18 mouse cellular contexts compared by ENCODE assay signal in the genomic region with DNA sequence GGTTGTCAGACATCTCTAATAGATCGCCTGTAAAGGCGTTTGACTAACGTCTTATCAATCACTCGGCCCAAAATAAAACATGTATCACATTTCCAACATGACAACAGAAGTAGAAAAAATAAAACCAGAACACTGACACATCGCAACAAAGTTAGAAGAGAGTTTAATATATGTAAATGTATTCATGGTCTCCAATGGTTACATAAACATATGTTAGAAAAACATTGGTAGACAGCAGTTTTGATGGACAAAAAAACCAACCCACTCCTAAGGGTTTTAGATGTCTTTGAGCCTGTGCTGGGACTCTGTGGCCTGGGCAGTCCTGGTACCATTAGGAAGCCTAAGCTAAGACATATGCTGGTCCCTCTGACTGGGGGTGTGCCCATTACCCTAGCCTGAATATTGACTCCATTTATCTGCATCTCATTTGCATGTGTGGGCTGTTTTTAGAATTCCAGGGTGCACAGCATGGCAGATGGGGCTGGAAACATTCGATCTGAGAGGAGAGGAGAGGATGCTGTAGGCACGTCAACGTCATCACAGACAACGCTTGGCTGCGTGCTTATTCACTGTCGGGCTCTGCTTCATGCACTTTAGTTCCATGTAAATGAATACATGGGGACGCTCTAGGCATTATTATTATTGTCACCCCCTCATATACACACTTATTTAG. TPM values are rescaled to one million over a fixed set of nuclear protein-coding genes. Genes with fewer than 3 reads are reported as not detected.
DNase-seq lines count a peak whose midpoint lies in the region; ATAC-seq and TF ChIP-seq lines count a peak whose summit lies in the region.
"Had no signal": no experiment of that assay in that cellular context is flagged by ENCODE, and none has a peak within 500 bp of the region (broad histone marks: within the 10 kb centered on the region; RNA-seq: fewer than 3 reads in every experiment).

No protein-coding gene starts in this region.

- DNase-seq in CH12.LX (ENCODE audit: extremely low read depth) = peak; percentile 3
- DNase-seq in brain, adult 2 months (ENCODE audit: low read depth, low spot score) = peak; percentile 85
- DNase-seq in frontal cortex, postnatal 25 days (ENCODE audit: low spot score in 2 of 2) = peak; percentile 19 to 35
- DNase-seq in left cerebral cortex, adult 8-10 months (ENCODE audit: low spot score in 2 of 2) = peak; percentile 15 to 62
- DNase-seq in adrenal gland, adult 2 months = no peak
- no peak for DNase-seq in embryo, embryonic 10 days (ENCODE audit: low spot score)
- no peak for DNase-seq in heart, postnatal 36 days
- DNase-seq: adrenal gland, postnatal 25 days; cerebellum, postnatal 25 days; gastrocnemius, postnatal 10 days; kidney, postnatal 25 days; lung, postnatal 14 days had no signal

- no peak for TF ChIP-seq EP300 in CH12.LX (IDR thresholded peaks at IDR 0.05; ENCODE audit: low read length)

- no peak overlapping the region for H3K4me2 ChIP-seq in CH12.LX (ENCODE audit: insufficient read depth, low read depth, poor library complexity, severe bottlenecking)
- H3K4me2 ChIP-seq in midbrain, embryonic 15.5 days = no peak overlapping the region
- H3K4me2 ChIP-seq: embryonic facial prominence, embryonic 15.5 days; heart, embryonic 13.5 days; intestine, embryonic 15.5 days; neural tube, embryonic 15.5 days had no signal

- intact Hi-C loops in heart, postnatal 36 days (cut with DNase I) = no loop called here

- no peak for TF ChIP-seq POLR2A in CH12.LX (IDR thresholded peaks at IDR 0.05; ENCODE audit: low read depth, low read length)

- no peaks in the 10 kb centered on the region for H3K9me3 ChIP-seq in CH12.LX (replicated peaks; ENCODE audit: low read length)
- no peaks in the 10 kb centered on the region for H3K9me3 ChIP-seq in midbrain, embryonic 15.5 days
- H3K9me3 ChIP-seq: embryonic facial prominence, embryonic 15.5 days; heart, embryonic 13.5 days; intestine, embryonic 15.5 days; neural tube, embryonic 15.5 days had no signal

- no peak overlapping the region for H3K4me3 ChIP-seq in CH12.LX (replicated peaks in 1 of 3; ENCODE audit: low read depth in 2 of 3, low read length in 2 of 3, poor library complexity in 1 of 3)
- H3K4me3 ChIP-seq in midbrain, embryonic 15.5 days = no peak overlapping the region
- H3K4me3 ChIP-seq: embryonic facial prominence, embryonic 15.5 days; heart, embryonic 13.5 days; intestine, embryonic 15.5 days; neural tube, embryonic 15.5 days had no signal

- in situ Hi-C loops in CH12.LX (cut with MboI; ENCODE audit: low pct_ligation_motif_present, low pct_unique_long_range_greater_than_20kb, low sequenced_read_pairs) = loop anchor here (10.0 kb wide), 1 partner anchor 282 kb away; no protein-coding TSS in a partner anchor

- H3K36me3 ChIP-seq in CH12.LX (replicated peaks in 1 of 2; ENCODE audit: control insufficient read depth in 1 of 2, insufficient read depth in 1 of 2, low read length in 1 of 2) = no peaks in the 10 kb centered on the region
- H3K36me3 ChIP-seq in midbrain, embryonic 15.5 days (replicated peaks) = no peaks in the 10 kb centered on the region
- H3K36me3 ChIP-seq: embryonic facial prominence, embryonic 15.5 days; heart, embryonic 13.5 days; intestine, embryonic 15.5 days; neural tube, embryonic 15.5 days had no signal

- dilution Hi-C loops in CH12.LX (cut with MboI; ENCODE audit: extremely low pct_ligation_motif_present, extremely low pct_unique_long_range_greater_than_20kb, low sequenced_read_pairs) = no loop called here

- ATAC-seq in midbrain, embryonic 15.5 days (replicated peaks) = no peak
- ATAC-seq: intestine, embryonic 15.5 days had no signal

- no peak overlapping the region for H3K9ac ChIP-seq in CH12.LX (ENCODE audit: insufficient read depth, low read depth)
- H3K9ac ChIP-seq in midbrain, embryonic 15.5 days = no peak overlapping the region
- H3K9ac ChIP-seq: embryonic facial prominence, embryonic 15.5 days; heart, embryonic 13.5 days; intestine, embryonic 15.5 days; neural tube, embryonic 15.5 days had no signal

- 83% methylated on average over 12 of the region's 12 CpGs for WGBS in midbrain, embryonic 15.5 days

- no peaks in the 10 kb centered on the region for H3K27me3 ChIP-seq in CH12.LX (replicated peaks)
- H3K27me3 ChIP-seq in midbrain, embryonic 15.5 days (replicated peaks) = 0 out of 2 replicates have a peak, but pooled peaks cover 4% of the 10 kb centered on the region
- H3K27me3 ChIP-seq: embryonic facial prominence, embryonic 15.5 days; heart, embryonic 13.5 days; intestine, embryonic 15.5 days had no signal

- TF ChIP-seq CTCF in CH12.LX (conservative IDR thresholded peaks at IDR 0.05 in 1 of 2, IDR thresholded peaks at IDR 0.05 in 1 of 2; ENCODE audit: low read depth in 2 of 2, low read length in 2 of 2) = no peak

- no peak overlapping the region for H3K27ac ChIP-seq in CH12.LX (ENCODE audit: insufficient read depth, low read depth)
- no peak overlapping the region for H3K27ac ChIP-seq in midbrain, embryonic 15.5 days
- H3K27ac ChIP-seq: embryonic facial prominence, embryonic 15.5 days; heart, embryonic 13.5 days; intestine, embryonic 15.5 days; neural tube, embryonic 15.5 days had no signal

- H3K4me1 ChIP-seq in CH12.LX (ENCODE audit: control insufficient read depth in 1 of 2, insufficient read depth in 2 of 2) = peaks cover 0 to 2% of the 10 kb centered on the region in 2 experiments; a peak in 2 of 4 replicates
- H3K4me1 ChIP-seq in midbrain, embryonic 15.5 days = no peaks in the 10 kb centered on the region
- H3K4me1 ChIP-seq: intestine, embryonic 15.5 days had no signal

- H3K79me2 ChIP-seq in CH12.LX (replicated peaks; ENCODE audit: control insufficient read depth, extremely low read depth, insufficient read depth, poor library complexity, severe bottlenecking) = no peaks in the 10 kb centered on the region

- no peak for TF ChIP-seq RAD21 in CH12.LX (IDR thresholded peaks at IDR 0.05; ENCODE audit: low read depth, low read length)

TF ChIP-seq in CH12.LX, 34 proteins besides CTCF, POLR2A, EP300 and RAD21:
- TF ChIP-seq GABPA (IDR thresholded peaks at IDR 0.05; ENCODE audit: insufficient replicate concordance, low read depth, low read length) (no peak), USF2 (conservative IDR thresholded peaks at IDR 0.05; ENCODE audit: low read depth, low read length) (no peak), TBP (conservative IDR thresholded peaks at IDR 0.05; ENCODE audit: low read depth, low read length) (no peak), CHD2 (IDR thresholded peaks at IDR 0.05; ENCODE audit: low read length) (no peak), RCOR1 (conservative IDR thresholded peaks at IDR 0.05; ENCODE audit: low read depth, low read length) (no peak), ZMIZ1 (IDR thresholded peaks at IDR 0.05; ENCODE audit: low read depth, low read length) (no peak), ZNF384 (IDR thresholded peaks at IDR 0.05; ENCODE audit: low read depth, low read length) (no peak), BHLHE40 (IDR thresholded peaks at IDR 0.05; ENCODE audit: low read depth, low read length) (no peak), JUN (IDR thresholded peaks at IDR 0.05; ENCODE audit: insufficient read depth, low read depth, low read length) (no peak), JUND (conservative IDR thresholded peaks at IDR 0.05; ENCODE audit: low read depth, low read length) (no peak), NRF1 (IDR thresholded peaks at IDR 0.05; ENCODE audit: low read depth, low read length) (no peak), MEF2A (IDR thresholded peaks at IDR 0.05; ENCODE audit: borderline replicate concordance, low read depth, low read length) (no peak), MXI1 (IDR thresholded peaks at IDR 0.05; ENCODE audit: low read depth, low read length) (no peak), ELF1 (IDR thresholded peaks at IDR 0.05; ENCODE audit: low read depth, low read length) (no peak), USF1 (IDR thresholded peaks at IDR 0.05; ENCODE audit: low read depth, low read length) (no peak), ZC3H11A (IDR thresholded peaks at IDR 0.05; ENCODE audit: low read depth, low read length) (no peak)

RNA-seq across cellular contexts. Expression of gene Gprc5d, which starts 25.1 kb away (rescaled TPM):
- total RNA-seq in CH12.LX (2012; rRNA removed) = not detected in 2 replicates
- total RNA-seq in CH12.LX (2014; rRNA removed) = not detected in 2 replicates
- not detected in 2 replicates for polyA plus RNA-seq in CH12.LX (2012; ENCODE audit: insufficient read length, low read depth)
- under 1 TPM in 1 of 4 experiments, not detected in 3; 0.28 TPM for total RNA-seq in left cerebral cortex, adult 8-10 months (2022)
- total RNA-seq in adrenal gland, adult 2 months (2021) = not detected
- not detected in 2 replicates for polyA plus RNA-seq in adrenal gland, adult 2 months (2012; rRNA removed)
- not detected for total RNA-seq in heart, postnatal 36 days (2021)
- polyA plus RNA-seq in midbrain, embryonic 15.5 days (2015; fragmentation: Nextera tagmentation; extraction: Ambion mirVana) = not detected in 2 replicates
- total RNA-seq: adrenal gland, postnatal 25 days; gastrocnemius, postnatal 10 days; liver, adult 2 months had no signal
- polyA plus RNA-seq: heart, embryonic 13.5 days; intestine, embryonic 15.5 days; neural tube, embryonic 15.5 days had no signal

RNA-seq across cellular contexts. Expression of gene Gprc5a, which starts 27.5 kb away (rescaled TPM):
- total RNA-seq in CH12.LX (2012; rRNA removed) = 0.08 TPM in 1 of 2 replicates, not detected in the other
- total RNA-seq in CH12.LX (2014; rRNA removed) = not detected in 2 replicates
- 0.59 and 0.65 TPM in 2 replicates for polyA plus RNA-seq in CH12.LX (2012; ENCODE audit: insufficient read length, low read depth)
- total RNA-seq in left cerebral cortex, adult 8-10 months (2022) = under 1 TPM in 3 of 4 experiments, not detected in 1; 0.17 to 0.35 (median 0.21) TPM
- total RNA-seq in adrenal gland, adult 2 months (2021) = 1 to 10 TPM in 1 of 2 experiments, under 1 TPM in 1; 0.55 to 1.0 TPM
- 0.18 and 0.27 TPM in 2 replicates for polyA plus RNA-seq in adrenal gland, adult 2 months (2012; rRNA removed)
- total RNA-seq in heart, postnatal 36 days (2021) = 1 to 10 TPM in 1 of 2 experiments, under 1 TPM in 1; 0.81 to 1.3 TPM
- polyA plus RNA-seq in midbrain, embryonic 15.5 days (2015; fragmentation: Nextera tagmentation; extraction: Ambion mirVana) = 0.40 and 0.65 TPM in 2 replicates
- total RNA-seq: liver, adult 2 months had no signal

Comparison
In these comparisons a context has a peak if more than half of its experiments do, and no peak if none do; other contexts are left out.
1. DNase-seq: peak in CH12.LX (single experiment), brain, adult 2 months (single experiment), frontal cortex, postnatal 25 days (2 of 2) and left cerebral cortex, adult 8-10 months (2 of 2); none in adrenal gland, adult 2 months (single experiment), embryo, embryonic 10 days (single experiment) and heart, postnatal 36 days (0 of 2).